9 mouse cellular contexts compared by ENCODE assay signal in the genomic region with DNA sequence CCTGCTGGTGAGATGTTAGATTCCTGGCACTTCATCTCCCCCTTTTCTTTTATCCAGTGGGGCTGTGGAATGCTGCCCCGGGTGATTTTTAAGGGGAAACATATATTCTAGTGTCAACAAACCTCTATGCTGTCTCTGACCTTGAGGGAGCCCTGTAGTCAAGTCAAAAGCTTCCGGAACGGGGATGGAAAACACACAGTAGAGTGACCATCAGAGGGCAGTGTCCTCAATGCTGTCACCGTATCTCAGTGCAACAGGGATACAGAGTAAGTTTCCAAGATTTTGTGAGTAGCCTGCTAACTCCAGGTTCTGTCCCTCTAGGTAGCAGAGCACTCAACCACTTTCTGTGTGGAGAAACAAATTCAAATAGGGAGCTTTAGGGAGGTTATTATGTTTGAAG.
DNase-seq lines count a peak whose midpoint lies in the region; ATAC-seq and TF ChIP-seq lines count a peak whose summit lies in the region.
"Had no signal": no experiment of that assay in that cellular context is flagged by ENCODE, and none has a peak within 500 bp of the region (broad histone marks: within the 10 kb centered on the region; RNA-seq: fewer than 3 reads in every experiment).

No protein-coding gene starts in this region.

- H3K4me3 ChIP-seq in kidney, postnatal 0 days (replicated peaks; ENCODE audit: low read depth, low read length): no peak overlapping the region
- H3K4me3 ChIP-seq: neural tube, embryonic 13.5 days had no signal

- no peaks in the 10 kb centered on the region for H3K36me3 ChIP-seq in kidney, postnatal 0 days (ENCODE audit: insufficient read depth, low read length)
- H3K36me3 ChIP-seq: neural tube, embryonic 13.5 days had no signal

- intact Hi-C loops in left cerebral cortex, postnatal 14 days (cut with DNase I): loop anchor here (5.0 kb wide), 1 partner anchor 126 kb away; no protein-coding TSS in a partner anchor

- no peak overlapping the region for H3K9ac ChIP-seq in kidney, postnatal 0 days (ENCODE audit: low read depth, low read length)
- H3K9ac ChIP-seq: neural tube, embryonic 13.5 days had no signal

- peak; percentile 56 for TF ChIP-seq CTCF in kidney, postnatal 0 days (IDR thresholded peaks at IDR 0.05; ENCODE audit: low read depth)

- H3K4me2 ChIP-seq in kidney, postnatal 0 days (ENCODE audit: low read length): no peak overlapping the region
- H3K4me2 ChIP-seq: neural tube, embryonic 13.5 days had no signal

- H3K4me1 ChIP-seq in kidney, postnatal 0 days (replicated peaks; ENCODE audit: insufficient read depth, low read length): no peaks in the 10 kb centered on the region
- H3K4me1 ChIP-seq: neural tube, embryonic 13.5 days had no signal

- H3K9me3 ChIP-seq in kidney, postnatal 0 days (replicated peaks; ENCODE audit: low read length): no peaks in the 10 kb centered on the region
- H3K9me3 ChIP-seq: neural tube, embryonic 13.5 days had no signal

- WGBS in kidney, postnatal 0 days: 59% methylated on average over 4 of the region's 4 CpGs

- DNase-seq in embryo, embryonic 10 days (ENCODE audit: low spot score): peak; percentile 14
- no peak for DNase-seq in embryo, embryonic 11 days
- DNase-seq in left cerebral cortex, postnatal 14 days (ENCODE audit: low spot score in 2 of 2): peak; percentile 59 to 71
- no peak for DNase-seq in left cerebral cortex, adult 8-10 months (ENCODE audit: low spot score in 2 of 2)
- DNase-seq in ZHBTc4 (ENCODE audit: low read depth, low spot score): peak; percentile 76
- DNase-seq in kidney, postnatal 0 days (ENCODE audit: low spot score): peak; percentile 54
- no peak for DNase-seq in spleen, adult 18-20 months

- no peaks in the 10 kb centered on the region for H3K27me3 ChIP-seq in kidney, postnatal 0 days (ENCODE audit: insufficient read depth, low read length)
- H3K27me3 ChIP-seq: neural tube, embryonic 13.5 days had no signal

- H3K27ac ChIP-seq in kidney, postnatal 0 days: no peak overlapping the region
- H3K27ac ChIP-seq: neural tube, embryonic 13.5 days had no signal

- no peak for ATAC-seq in kidney, postnatal 0 days (replicated peaks; ENCODE audit: low FRiP score, low read depth)
- ATAC-seq in megakaryocyte progenitor cell, adult 5-6 weeks (replicated peaks; ENCODE audit: poor library complexity): no peak

Comparison
In these comparisons a context has a peak if more than half of its experiments do, and no peak if none do; other contexts are left out.
1. DNase-seq: peak in embryo, embryonic 10 days (single experiment), left cerebral cortex, postnatal 14 days (2 of 2), ZHBTc4 (single experiment) and kidney, postnatal 0 days (single experiment); none in embryo, embryonic 11 days (single experiment), left cerebral cortex, adult 8-10 months (0 of 2) and spleen, adult 18-20 months (0 of 2).